Mouse (Mus musculus) megakaryocyte, embryonic 14.5 days (primary cell): ENCODE measurements around the gene Ipmk.

ENCODE experiments used
- FLI1 ChIP-seq: IDR thresholded peaks from 2 replicates; pipeline ENCODE4 v1.6.1; 2012; ENCODE audit warnings: low read length, inconsistent platforms, mixed read lengths
- GATA1 ChIP-seq: IDR thresholded peaks from 3 replicates; pipeline ENCODE4 v1.6.1; 2012; ENCODE audit warnings: mixed read lengths, low read length, inconsistent platforms, borderline replicate concordance

DNA sequence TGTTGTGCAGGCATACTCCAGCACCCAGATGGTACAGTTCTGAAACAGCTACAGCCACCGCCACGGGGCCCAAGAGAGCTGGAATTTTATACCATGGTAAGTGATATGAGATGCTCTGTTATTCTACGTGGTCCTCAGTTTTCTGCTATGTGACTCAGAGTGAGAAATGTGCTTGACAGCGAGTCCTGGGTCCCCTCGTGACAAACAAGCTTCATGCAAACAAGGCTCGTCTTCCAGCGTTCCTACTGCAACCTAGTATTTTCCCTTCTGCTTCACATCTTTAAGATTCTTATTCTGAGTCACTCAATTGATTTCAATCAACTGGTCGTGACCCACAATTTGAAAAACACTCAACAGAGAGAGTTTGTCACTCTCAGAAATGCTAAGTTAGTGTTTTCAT, 15.9 kb downstream of the Ipmk start:
- no peak for TF ChIP-seq GATA1
- no peak for TF ChIP-seq FLI1
